Mouse (Mus musculus): ENCODE measurements at regions not wholly inside any gene's neighbourhood (a gene's known extent, or its start where the extent isn't known, plus 50 kb on each side); places are given as distances from the start of the nearest gene placed in this dataset.

DNA sequence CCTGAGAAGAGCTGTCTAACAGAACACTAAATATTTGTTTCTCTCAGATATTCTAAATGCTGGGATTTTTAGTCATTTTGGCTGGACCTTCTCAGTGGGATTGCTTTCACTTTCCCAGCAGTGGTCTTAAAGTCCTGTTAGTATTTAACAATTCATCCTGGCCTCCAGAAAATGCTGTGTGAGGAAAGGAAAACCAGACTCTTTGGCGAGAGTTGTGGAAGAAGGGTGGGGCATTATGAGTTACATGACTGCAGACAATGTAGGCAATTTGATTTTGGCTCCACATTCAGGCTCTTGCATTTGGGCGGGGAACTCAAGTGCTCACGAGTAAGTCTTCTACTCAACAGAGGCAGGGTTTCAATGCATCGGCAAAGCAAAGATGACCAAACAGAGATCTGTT is 406.1 kb upstream of the Gm765 start:
- no peak for DNase-seq

- no peak for DNase-seq
These were observed 404.4 kb upstream of the Gm765 start for GRCm38 (mm10) chr6:98746976-98747375.

- no peak for DNase-seq
These were observed 397.9 kb upstream of the Gm765 start for GRCm38 (mm10) chr6:98740447-98740846.

- DNase-seq: no peak
These were observed 388.5 kb upstream of the Gm765 start for GRCm38 (mm10) chr6:98731010-98731530.

GRCm38 (mm10) chr6:98726605-98727144 is 384.1 kb upstream of the Gm765 start:
- no peak for DNase-seq

DNA sequence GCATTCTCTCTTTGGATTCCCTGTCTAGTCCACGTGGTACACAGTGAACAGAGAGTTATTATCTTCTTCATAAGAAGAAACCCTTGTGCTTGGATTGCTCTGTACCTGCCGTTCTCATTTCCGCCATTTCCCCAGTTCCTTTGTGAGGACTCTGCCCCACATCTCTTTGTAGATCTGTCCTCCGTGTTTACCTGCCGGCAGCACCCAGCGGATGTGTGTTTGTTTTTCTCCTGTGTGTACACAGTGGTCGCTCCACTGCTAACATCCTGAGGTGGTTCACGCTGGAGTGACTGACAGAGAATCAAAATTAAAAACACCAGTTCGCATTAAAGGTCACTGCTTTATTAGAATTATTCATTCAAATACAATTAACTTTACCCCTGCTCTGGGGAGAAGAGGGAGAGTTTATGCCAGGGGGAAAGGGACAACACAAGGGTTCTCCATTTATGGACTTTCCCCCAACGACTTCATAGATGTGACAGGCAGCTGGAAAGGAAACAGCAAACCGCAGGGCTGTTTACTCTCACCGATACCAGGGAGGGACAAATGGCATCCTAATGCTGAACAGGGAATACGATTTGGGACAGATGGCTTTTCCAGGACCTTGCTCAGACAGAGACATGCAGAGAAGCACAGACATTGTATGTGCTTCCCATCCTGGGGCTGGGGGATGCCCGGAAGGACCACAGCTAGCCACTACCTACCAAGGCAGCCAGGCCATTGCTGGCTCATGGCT is 362.5 kb upstream of the Gm765 start:
- DNase-seq: no peak

DNA sequence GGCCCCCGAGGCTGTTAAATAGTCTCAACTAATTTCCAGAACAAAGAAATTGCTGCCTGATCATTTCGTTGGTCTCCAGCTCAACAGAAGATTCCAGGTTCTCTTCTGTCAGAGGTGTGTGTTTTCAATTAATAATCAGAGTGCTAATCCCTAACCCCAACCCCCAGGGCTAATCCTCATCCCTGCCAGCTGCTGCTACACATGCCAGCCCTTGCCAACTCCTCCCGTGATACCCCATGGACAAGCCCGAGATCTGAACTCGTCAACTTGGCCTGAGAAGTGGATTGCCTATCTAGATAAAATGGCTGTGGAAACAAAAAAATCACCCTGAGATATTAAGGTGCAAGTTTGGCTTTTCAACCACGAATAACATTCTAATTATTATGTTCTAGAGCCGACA is 355.0 kb upstream of the Gm765 start:
- DNase-seq: no peak

- DNase-seq: no peak
These were observed 350.9 kb upstream of the Gm765 start for GRCm38 (mm10) chr6:98693411-98693810.

- DNase-seq: no peak
These were observed 347.6 kb upstream of the Gm765 start for GRCm38 (mm10) chr6:98690133-98690532.

GRCm38 (mm10) chr6:98689395-98689794 is 346.8 kb upstream of the Gm765 start:
- DNase-seq: no peak

DNA sequence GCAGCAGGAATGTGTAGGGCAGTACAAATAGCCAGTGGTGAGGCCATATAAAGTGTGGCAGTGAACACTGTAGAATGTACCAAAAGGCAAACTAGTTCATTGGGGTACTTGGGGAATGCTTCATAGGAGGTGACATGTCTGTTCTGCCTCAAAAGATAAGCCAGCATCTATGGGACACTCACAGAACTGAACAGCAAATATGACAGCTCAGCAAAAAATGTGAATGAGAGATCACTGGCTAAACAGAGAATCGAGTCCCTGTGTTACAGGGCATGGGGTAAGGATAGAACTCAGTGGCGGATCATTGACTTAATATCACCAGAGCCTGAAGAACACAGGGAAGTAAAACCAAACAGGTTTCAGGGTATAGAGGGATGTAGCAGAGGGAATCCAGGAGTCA is 346.1 kb upstream of the Gm765 start:
- no peak for DNase-seq

GRCm38 (mm10) chr6:98666388-98666989 is 323.9 kb upstream of the Gm765 start:
- no peak for DNase-seq

DNA sequence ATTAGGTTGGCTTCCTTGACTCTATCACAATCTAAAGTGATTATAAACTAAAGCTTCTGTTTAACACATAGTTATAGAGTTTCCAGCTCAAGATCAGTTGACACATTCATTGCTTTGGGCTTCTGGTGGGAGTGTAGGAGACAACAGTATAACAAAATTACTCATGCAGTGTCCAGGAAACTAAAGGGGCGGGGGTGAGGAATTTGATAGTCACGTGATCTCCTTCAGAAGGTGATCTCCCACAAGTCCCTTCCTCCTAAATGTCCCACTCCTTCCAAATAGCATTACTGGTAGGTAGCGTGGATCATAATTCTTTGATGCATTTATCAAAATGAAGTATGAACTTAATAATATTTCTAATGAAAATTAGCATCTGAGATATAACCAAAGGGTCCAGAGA is 309.3 kb upstream of the Gm765 start:
- DNase-seq: no peak

DNA sequence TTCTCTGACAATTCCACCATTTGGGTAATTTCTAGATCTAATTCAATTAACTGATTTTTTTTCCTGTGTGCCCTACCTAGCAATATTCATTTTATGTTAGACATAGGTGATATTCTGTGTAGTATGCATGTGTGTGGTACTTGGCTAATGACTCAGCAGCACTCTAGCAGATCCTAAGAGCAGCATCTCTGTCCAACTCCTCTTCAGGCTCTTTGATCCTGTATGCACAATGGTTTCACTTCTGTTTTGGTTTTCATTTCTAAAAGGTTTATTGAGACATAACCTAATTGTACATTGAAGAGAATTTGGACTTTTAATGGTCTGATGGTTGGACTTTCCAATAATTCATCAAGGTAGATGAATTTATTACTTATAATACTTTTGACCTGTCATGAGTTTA is 308.8 kb upstream of the Gm765 start:
- DNase-seq: no peak

DNA sequence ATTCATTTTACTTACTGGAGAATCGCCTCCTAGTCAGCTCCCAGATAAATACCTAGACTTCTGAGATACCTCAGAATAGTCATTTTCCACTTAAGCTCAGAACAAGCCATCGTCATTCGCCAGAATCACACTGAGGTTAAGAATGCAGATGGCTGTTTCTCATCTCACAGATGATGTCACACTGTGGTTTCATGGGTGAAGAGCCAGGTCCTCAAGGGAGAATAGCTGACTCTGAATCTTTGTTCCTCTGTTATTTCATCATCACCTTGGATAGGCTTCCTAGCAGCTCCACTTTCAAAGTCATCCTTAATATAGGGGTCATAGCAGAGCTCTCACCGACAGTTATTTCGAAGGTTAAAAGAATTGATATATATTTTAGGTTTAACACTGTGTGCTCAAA is 297.8 kb upstream of the Gm765 start:
- no peak for DNase-seq

DNA sequence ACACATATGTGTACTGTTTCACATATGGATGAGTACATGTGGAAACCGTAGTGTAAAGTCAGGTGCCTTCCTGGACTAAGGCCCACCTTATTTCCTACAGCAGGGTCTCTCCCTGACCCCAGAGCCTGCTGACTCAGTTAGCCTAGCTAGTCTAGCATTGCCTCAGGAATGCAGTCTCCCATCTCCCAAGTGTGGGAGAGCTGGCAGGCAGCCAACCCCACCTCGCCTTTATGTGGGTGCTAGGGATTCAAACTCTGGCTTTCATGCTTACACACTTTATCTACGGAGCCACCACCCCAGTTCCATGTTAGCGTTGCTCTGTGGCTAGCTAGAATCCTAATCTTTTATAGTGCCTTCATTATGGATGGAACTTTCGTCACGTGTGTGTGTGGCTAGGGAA is 293.3 kb upstream of the Gm765 start:
- no peak for DNase-seq

DNA sequence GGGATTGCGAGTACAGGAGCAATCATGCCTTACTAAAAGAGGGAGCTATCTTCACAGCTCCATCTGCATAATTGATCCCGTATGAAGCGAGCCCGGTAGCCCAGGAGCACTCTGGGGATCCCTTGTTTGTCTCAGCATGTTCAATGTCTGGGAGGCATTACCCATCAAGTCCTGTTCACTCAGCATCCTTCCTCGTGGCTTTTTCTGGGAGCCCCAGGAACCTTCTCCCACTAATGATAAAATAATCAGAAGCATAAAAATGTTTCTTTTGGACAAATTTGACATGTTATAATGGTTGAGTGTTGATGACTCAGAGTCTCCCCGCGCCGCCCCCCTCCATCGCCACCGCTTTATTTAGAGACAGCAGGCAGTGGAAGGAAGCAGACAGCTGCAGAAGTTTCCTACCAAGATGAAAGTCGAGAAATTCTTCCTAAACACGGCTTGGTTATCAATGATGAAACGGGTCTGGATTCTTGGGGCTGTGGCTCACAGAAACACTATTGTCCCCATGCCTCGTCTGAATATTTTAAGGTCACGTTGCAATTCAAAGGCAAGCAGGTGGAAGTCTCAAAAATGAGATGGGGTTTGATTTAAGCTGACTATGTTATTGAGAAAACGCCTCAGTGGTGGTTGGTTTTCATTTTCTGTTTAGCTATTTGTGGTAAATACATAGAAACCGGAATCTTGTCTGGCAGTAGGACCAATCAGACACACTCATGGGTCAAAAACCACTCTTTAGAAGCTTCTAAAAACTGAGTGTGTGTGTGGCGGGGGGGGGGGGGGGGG is 289.9 kb upstream of the Gm765 start:
- no peak for DNase-seq

GRCm38 (mm10) chr6:98631269-98631668 is 288.7 kb upstream of the Gm765 start:
- DNase-seq: no peak

GRCm38 (mm10) chr6:98629646-98630045 is 287.1 kb upstream of the Gm765 start:
- DNase-seq: no peak

- DNase-seq: no peak
These were observed 283.9 kb upstream of the Gm765 start for GRCm38 (mm10) chr6:98626435-98626834.

DNA sequence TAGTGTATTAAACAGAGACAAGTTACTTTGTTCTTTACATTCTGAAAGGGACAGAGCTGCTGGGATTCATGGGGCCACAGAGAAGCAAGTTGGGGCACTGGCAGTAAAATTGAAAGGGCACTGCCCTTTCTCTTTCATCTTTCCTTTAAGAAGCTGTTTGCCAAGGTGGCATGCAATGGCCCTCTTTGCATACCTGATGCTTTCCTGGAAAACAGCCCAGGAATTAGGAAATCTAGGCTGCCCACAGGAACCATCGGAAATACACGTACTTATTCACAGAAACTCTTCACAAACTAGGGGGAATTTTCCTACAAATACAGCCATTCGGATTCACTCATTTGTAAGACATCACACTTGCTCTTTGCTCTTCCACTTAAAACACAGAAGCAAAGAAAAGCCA is 278.3 kb upstream of the Gm765 start:
- DNase-seq: no peak

DNA sequence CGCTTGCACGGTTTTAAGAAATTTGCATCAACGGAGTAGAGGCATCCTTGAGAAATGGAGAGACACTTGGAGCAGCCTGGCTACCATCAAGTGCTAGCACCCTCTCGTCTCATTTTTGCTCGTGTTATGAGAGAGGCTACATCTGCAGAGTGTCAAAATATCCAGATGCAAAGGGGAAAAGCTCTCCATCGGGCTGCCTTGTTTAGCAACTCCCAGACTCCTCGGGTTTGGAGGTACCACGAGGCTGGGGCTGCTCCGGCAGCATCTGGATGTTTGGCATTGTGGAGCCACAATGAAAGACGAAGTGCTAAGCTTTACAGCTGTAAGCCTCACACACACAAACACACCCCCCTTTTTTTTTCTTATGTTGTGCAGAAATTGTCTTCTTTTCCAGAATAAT is 270.5 kb upstream of the Gm765 start:
- no peak for DNase-seq

DNA sequence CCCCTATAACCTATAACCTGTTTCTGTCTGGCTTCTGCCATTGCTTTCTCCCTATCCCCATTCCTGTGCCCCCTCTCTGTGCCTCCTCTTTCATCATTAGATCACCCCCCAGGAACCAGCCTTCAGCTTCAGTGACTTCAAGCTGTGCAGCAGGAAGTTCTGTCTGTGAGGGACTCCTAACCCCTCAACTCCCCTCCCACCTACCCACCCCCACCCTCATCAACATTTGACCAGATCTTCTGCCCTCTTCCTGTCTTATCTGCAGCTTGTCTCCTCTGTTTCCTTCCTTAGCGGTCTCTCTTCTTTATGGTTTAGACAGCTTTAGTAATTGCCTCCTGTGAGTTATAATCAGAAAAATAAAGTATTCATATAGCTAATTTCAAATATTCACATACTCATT is 266.6 kb upstream of the Gm765 start:
- DNase-seq: no peak

DNA sequence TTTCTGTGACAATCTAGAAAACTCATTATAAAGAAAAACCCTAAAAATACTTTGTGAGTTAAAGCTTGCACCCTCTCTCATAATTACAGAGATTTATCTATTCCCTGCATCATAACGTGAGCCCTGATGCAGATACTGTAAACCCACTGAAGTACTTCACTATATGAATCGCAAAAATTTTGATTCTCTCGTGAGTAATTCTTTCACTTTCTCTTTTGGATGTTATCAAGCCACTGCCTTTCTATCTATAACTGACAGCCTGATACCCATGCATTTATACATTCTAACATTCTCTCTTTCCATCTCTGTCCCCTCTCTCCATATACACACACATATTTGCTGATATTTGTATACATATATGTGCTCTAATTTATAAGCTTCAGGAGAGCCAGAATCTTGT is 264.1 kb upstream of the Gm765 start:
- no peak for DNase-seq

All from cerebellum, adult 18-20 months (tissue).